Mouse (Mus musculus) ES-E14 (cell line): ENCODE data around the gene Sp1.

ENCODE experiments used
- CHD2 ChIP-seq: IDR thresholded peaks from 2 replicates; pipeline ENCODE4 v1.6.1; 2014; ENCODE audit warnings: mild to moderate bottlenecking, low read depth, low read length, inconsistent platforms
- HCFC1 ChIP-seq: IDR thresholded peaks from 2 replicates; pipeline ENCODE4 v1.6.1; 2012; ENCODE audit warnings: low read length, inconsistent platforms, borderline replicate concordance; ENCODE audit not compliant: insufficient read depth
- MAFK ChIP-seq: IDR thresholded peaks from 2 replicates; pipeline ENCODE4 v1.6.1; 2014; ENCODE audit warnings: mild to moderate bottlenecking, low read depth, low read length, inconsistent platforms; ENCODE audit not compliant: insufficient read depth
- ZC3H11A ChIP-seq: IDR thresholded peaks from 2 replicates; pipeline ENCODE4 v1.6.1; 2012; ENCODE audit warnings: low read depth, mild to moderate bottlenecking, inconsistent platforms, low read length, borderline replicate concordance
- ZNF384 ChIP-seq: IDR thresholded peaks from 2 replicates; pipeline ENCODE4 v1.6.1; 2012; ENCODE audit warnings: low read depth, low read length, inconsistent platforms

DNA sequence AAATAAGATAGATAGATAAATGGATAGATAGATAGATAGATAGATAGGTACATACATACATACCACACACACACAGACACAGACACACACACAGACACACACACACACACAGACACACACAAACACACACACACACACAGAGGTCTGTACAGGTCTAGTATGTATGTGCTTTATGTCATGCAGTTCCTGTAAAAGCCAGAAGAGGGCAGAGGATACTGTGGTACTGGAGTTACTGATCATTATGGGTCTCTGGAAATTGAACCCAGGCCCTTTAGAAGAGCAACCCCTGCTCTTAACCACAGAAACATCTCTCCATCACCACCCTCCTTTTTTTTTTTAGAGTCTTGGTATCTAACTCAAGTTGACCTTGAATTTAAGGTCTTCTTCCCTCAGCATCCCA lies 57.7 kb downstream of the Sp1 start:
- TF ChIP-seq ZNF384 (no peak), MAFK (no peak), HCFC1 (no peak), CHD2 (no peak), ZC3H11A (no peak)
